Mouse (Mus musculus) cerebellum, adult 2 months (tissue): ENCODE measurements around the gene Nol10.

ENCODE experiments used
- CTCF ChIP-seq: fragments of 200-500 bp; IDR thresholded peaks from 2 replicates; pipeline ENCODE4 v1.5.1; 2011; ENCODE audit warnings: low read depth, mild to moderate bottlenecking, control low read depth, low read length, moderate library complexity, borderline replicate concordance; ENCODE audit not compliant: insufficient read depth
- POLR2A ChIP-seq: fragments of 200-500 bp; IDR thresholded peaks from 2 replicates; pipeline ENCODE4 v1.6.1; 2011; ENCODE audit warnings: low read length, control low read depth, borderline replicate concordance; ENCODE audit not compliant: insufficient read depth

- no peak for TF ChIP-seq POLR2A
- no peak for TF ChIP-seq CTCF
These were observed 60.1 kb downstream of the Nol10 start for GRCm38 (mm10) chr12:17408312-17408711.
